12 mouse cellular contexts compared by ENCODE assay signal in the genomic region with DNA sequence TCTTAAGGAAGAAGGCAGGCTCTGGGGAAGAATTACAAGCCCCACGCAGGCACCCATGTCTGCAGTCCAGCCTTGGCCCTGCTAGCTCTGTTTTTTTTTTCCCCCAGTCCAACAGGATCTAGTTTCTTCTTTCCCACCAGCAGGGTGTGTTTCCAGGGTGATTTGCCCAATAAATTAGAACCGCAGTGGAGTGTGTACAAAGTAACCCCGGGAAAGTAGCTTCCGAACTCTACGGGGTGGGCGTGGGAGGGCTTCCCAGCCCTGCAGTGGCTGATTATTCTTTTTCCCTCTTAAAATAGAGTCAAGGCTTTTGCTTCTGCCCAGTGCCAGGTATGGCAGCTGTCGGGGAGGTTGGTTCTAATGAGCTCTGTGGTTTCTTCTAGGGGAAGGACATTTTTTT. TPM values are rescaled to one million over a fixed set of nuclear protein-coding genes. Genes with fewer than 3 reads are reported as not detected.
DNase-seq lines count a peak whose midpoint lies in the region; ATAC-seq and TF ChIP-seq lines count a peak whose summit lies in the region.
"Had no signal": no experiment of that assay in that cellular context is flagged by ENCODE, and none has a peak within 500 bp of the region (broad histone marks: within the 10 kb centered on the region; RNA-seq: fewer than 3 reads in every experiment).

No protein-coding gene starts in this region.

- H3K4me2 ChIP-seq in forebrain, embryonic 16.5 days (ENCODE audit: low read length), result 0 out of 2 replicates have a peak overlapping the region, but pooled peaks have one; percentile 2
- H3K4me2 ChIP-seq in limb, embryonic 14.5 days (replicated peaks; ENCODE audit: low read depth, low read length, severe bottlenecking), result peak overlapping the region; percentile 8; the same call in 1 of the 2 replicates
- no peak overlapping the region for H3K4me2 ChIP-seq in stomach, postnatal 0 days (replicated peaks; ENCODE audit: low read depth)

- peak overlapping the region; percentile 86 for H3K27ac ChIP-seq in forebrain, embryonic 16.5 days (ENCODE audit: low read length)
- peak overlapping the region; percentile 55 for H3K27ac ChIP-seq in limb, embryonic 14.5 days (replicated peaks; ENCODE audit: low read depth, low read length)
- H3K27ac ChIP-seq in stomach, postnatal 0 days (replicated peaks), result peak overlapping the region; percentile 65

- H3K9ac ChIP-seq in forebrain, embryonic 16.5 days (replicated peaks; ENCODE audit: low read depth, low read length), result peak overlapping the region; percentile 27; the same call in 1 of the 2 replicates
- no peak overlapping the region for H3K9ac ChIP-seq in limb, embryonic 14.5 days (ENCODE audit: low read depth, low read length, severe bottlenecking)
- no peak overlapping the region for H3K9ac ChIP-seq in stomach, postnatal 0 days (ENCODE audit: low read length)
- H3K9ac ChIP-seq: liver, postnatal 0 days had no signal

- no peak for TF ChIP-seq EP300 in stomach, postnatal 0 days (optimal IDR thresholded peaks at IDR 0.05)

- no peak overlapping the region for H3K4me3 ChIP-seq in forebrain, embryonic 16.5 days (replicated peaks; ENCODE audit: low read length)
- no peak overlapping the region for H3K4me3 ChIP-seq in limb, embryonic 14.5 days (replicated peaks; ENCODE audit: low read length)
- no peak overlapping the region for H3K4me3 ChIP-seq in stomach, postnatal 0 days (ENCODE audit: low read depth, low read length)
- H3K4me3 ChIP-seq: erythroblast, embryonic 14.5 days had no signal

- peak; percentile 33 for TF ChIP-seq CTCF in stomach, postnatal 0 days (IDR thresholded peaks at IDR 0.05; ENCODE audit: low read depth)

- H3K9me3 ChIP-seq in forebrain, embryonic 16.5 days (ENCODE audit: control insufficient read depth, low read length), result no peaks in the 10 kb centered on the region
- H3K9me3 ChIP-seq in limb, embryonic 14.5 days (ENCODE audit: control insufficient read depth, low read length), result no peaks in the 10 kb centered on the region
- no peaks in the 10 kb centered on the region for H3K9me3 ChIP-seq in stomach, postnatal 0 days (ENCODE audit: control insufficient read depth, low read length)

- H3K27me3 ChIP-seq in forebrain, embryonic 16.5 days (replicated peaks; ENCODE audit: control insufficient read depth, insufficient read depth, low read length), result no peaks in the 10 kb centered on the region
- H3K27me3 ChIP-seq in limb, embryonic 14.5 days (ENCODE audit: control insufficient read depth, insufficient read depth, low read length), result no peaks in the 10 kb centered on the region
- H3K27me3 ChIP-seq in stomach, postnatal 0 days (ENCODE audit: control insufficient read depth, insufficient read depth, low read length), result no peaks in the 10 kb centered on the region

- peaks cover 69% of the 10 kb centered on the region for H3K4me1 ChIP-seq in forebrain, embryonic 16.5 days (replicated peaks; ENCODE audit: control insufficient read depth, insufficient read depth, low read length)
- H3K4me1 ChIP-seq in limb, embryonic 14.5 days (ENCODE audit: control insufficient read depth, insufficient read depth, low read length), result peaks cover 73% of the 10 kb centered on the region
- peaks cover 17% of the 10 kb centered on the region for H3K4me1 ChIP-seq in stomach, postnatal 0 days (replicated peaks; ENCODE audit: control insufficient read depth, insufficient read depth)

- H3K36me3 ChIP-seq in forebrain, embryonic 16.5 days (ENCODE audit: control insufficient read depth, insufficient read depth), result no peaks in the 10 kb centered on the region
- no peaks in the 10 kb centered on the region for H3K36me3 ChIP-seq in limb, embryonic 14.5 days (ENCODE audit: control insufficient read depth, insufficient read depth, low read length)
- no peaks in the 10 kb centered on the region for H3K36me3 ChIP-seq in stomach, postnatal 0 days (ENCODE audit: control insufficient read depth, insufficient read depth, low read length)
- H3K36me3 ChIP-seq: G1E had no signal

- WGBS in forebrain, embryonic 16.5 days, result 4% methylated on average over 7 of the region's 7 CpGs
- WGBS in limb, embryonic 14.5 days, result 17% methylated on average over 7 of the region's 7 CpGs
- 24% methylated on average over 7 of the region's 7 CpGs for WGBS in stomach, postnatal 0 days

- no peak for TF ChIP-seq POLR2A in limb, embryonic 14.5 days (IDR thresholded peaks at IDR 0.05; ENCODE audit: borderline replicate concordance, extremely low read depth, insufficient read depth, insufficient read length)

- ATAC-seq in forebrain, embryonic 16.5 days, result peak; percentile 41
- no peak for ATAC-seq in limb, embryonic 14.5 days (ENCODE audit: low FRiP score, low read depth)
- no peak for ATAC-seq in stomach, postnatal 0 days (ENCODE audit: low FRiP score, low TSS enrichment)
- ATAC-seq: liver, postnatal 0 days had no signal

- DNase-seq in retina, embryonic 14.5 days (ENCODE audit: low spot score), result peak; percentile 48
- DNase-seq in retina, postnatal 1 day, result no peak
- DNase-seq in limb, embryonic 14.5 days (ENCODE audit: low spot score), result no peak
- no peak for DNase-seq in stomach, postnatal 0 days (ENCODE audit: low spot score)
- no peak for DNase-seq in urinary bladder, postnatal 10 days (ENCODE audit: low spot score)
- DNase-seq in right cerebral cortex, postnatal 36 days (ENCODE audit: low spot score in 2 of 2), result no peak
- no peak for DNase-seq in left cerebral cortex, adult 18-20 months (ENCODE audit: low spot score in 2 of 2)
- DNase-seq: liver, postnatal 0 days; thymus, postnatal 36 days had no signal

RNA-seq across cellular contexts. Expression of a gene that starts 35.3 kb away (rescaled TPM):
- polyA plus RNA-seq in forebrain, embryonic 16.5 days (2015; fragmentation: Nextera tagmentation; extraction: Ambion mirVana), result 11.2 and 11.5 TPM in 2 replicates
- polyA plus RNA-seq in limb, embryonic 14.5 days (2012; rRNA removed), result 19.9 and 21.8 TPM in 2 replicates
- 14.1 and 18.7 TPM in 2 replicates for polyA plus RNA-seq in limb, embryonic 14.5 days (2014; fragmentation: Nextera tagmentation; extraction: Ambion mirVana)
- 1.8 and 1.9 TPM in 2 replicates for polyA plus RNA-seq in stomach, postnatal 0 days (2015; fragmentation: Nextera tagmentation; extraction: Ambion mirVana)
- 10 to 100 TPM; 13.0 to 16.8 TPM for total RNA-seq in left cerebral cortex, adult 18-20 months (2021)
- polyA plus RNA-seq: erythroblast, embryonic 14.5 days; G1E had no signal
